Mouse (Mus musculus): ENCODE data around the gene Dusp15. TPM values are rescaled to one million over a fixed set of nuclear protein-coding genes. Genes with fewer than 3 reads are reported as not detected.

Gene Dusp15
- polyA plus RNA-seq (2017; shearing (Covaris generic)), result not detected

GRCm38 (mm10) chr2:152951065-152951849, at the start of gene Dusp15:
TSS of gene Dusp15 (minus strand) at chr2:152951698.

GRCm38 (mm10) chr2:152962091-152962793, 10.7 kb upstream of the Dusp15 start, which contains the start of gene Ttll9:
TSS of gene Ttll9 (plus strand) at chr2:152962485.

GRCm38 (mm10) chr2:152933048-152933447, 18.4 kb downstream of the Dusp15 start, which contains the start of gene Foxs1:
TSS of gene Foxs1 (minus strand) at chr2:152933208.

GRCm38 (mm10) chr2:152911031-152911430, 40.5 kb downstream of the Dusp15 start, which contains the start of gene Mylk2:
TSS of gene Mylk2 (plus strand) at chr2:152911352.

Other genes starting within 250 kb of the Dusp15 start
- not detected for gene Id1, start 215.4 kb downstream of the Dusp15 start, polyA plus RNA-seq (2017; shearing (Covaris generic))
- 0.41 TPM for gene Cox4i2, start 197.5 kb downstream of the Dusp15 start, polyA plus RNA-seq (2017; shearing (Covaris generic))
- 76.0 TPM for gene Bcl2l1, start 120.0 kb downstream of the Dusp15 start, polyA plus RNA-seq (2017; shearing (Covaris generic))
- 6.2 TPM for gene Tpx2, start 103.7 kb downstream of the Dusp15 start, polyA plus RNA-seq (2017; shearing (Covaris generic))
- not detected for gene Mylk2, start 40.3 kb downstream of the Dusp15 start, polyA plus RNA-seq (2017; shearing (Covaris generic))
- gene Foxs1, start 18.5 kb downstream of the Dusp15 start, polyA plus RNA-seq (2017; shearing (Covaris generic)), result not detected
- 1.0 TPM for gene Ttll9, start 10.8 kb upstream of the Dusp15 start, polyA plus RNA-seq (2017; shearing (Covaris generic))
- 200 TPM for gene Pdrg1, start 63.7 kb upstream of the Dusp15 start, polyA plus RNA-seq (2017; shearing (Covaris generic))
- not detected for gene Xkr7, start 80.2 kb upstream of the Dusp15 start, polyA plus RNA-seq (2017; shearing (Covaris generic))
- not detected for gene Ccm2l, start 114.3 kb upstream of the Dusp15 start, polyA plus RNA-seq (2017; shearing (Covaris generic))
- gene Hck, start 156.8 kb upstream of the Dusp15 start, polyA plus RNA-seq (2017; shearing (Covaris generic)), result 3.1 TPM
- gene Tm9sf4, start 209.6 kb upstream of the Dusp15 start, polyA plus RNA-seq (2017; shearing (Covaris generic)), result 61.0 TPM

All from inflammation-experienced regulatory T-cells, adult 16 weeks (primary cell).